Mouse (Mus musculus) ovary, adult 10 weeks (tissue): ENCODE results near the gene Rasl11b. TPM values are rescaled to one million over a fixed set of nuclear protein-coding genes. Genes with fewer than 3 reads are reported as not detected.

Experiments used
- polyA plus RNA-seq: library from polyadenylated mRNA; stranded (reverse); fragments of 350-450 nt; fragmentation: Illumina TruSeq; extraction: RNeasy Lipid Tissue Mini Kit (QIAGEN cat#74804); gene quantifications from one replicate; pipeline ENCODE4 v1.2.3, GENCODE M21; 2014

Gene Rasl11b
- polyA plus RNA-seq, result 8.8 TPM

DNA sequence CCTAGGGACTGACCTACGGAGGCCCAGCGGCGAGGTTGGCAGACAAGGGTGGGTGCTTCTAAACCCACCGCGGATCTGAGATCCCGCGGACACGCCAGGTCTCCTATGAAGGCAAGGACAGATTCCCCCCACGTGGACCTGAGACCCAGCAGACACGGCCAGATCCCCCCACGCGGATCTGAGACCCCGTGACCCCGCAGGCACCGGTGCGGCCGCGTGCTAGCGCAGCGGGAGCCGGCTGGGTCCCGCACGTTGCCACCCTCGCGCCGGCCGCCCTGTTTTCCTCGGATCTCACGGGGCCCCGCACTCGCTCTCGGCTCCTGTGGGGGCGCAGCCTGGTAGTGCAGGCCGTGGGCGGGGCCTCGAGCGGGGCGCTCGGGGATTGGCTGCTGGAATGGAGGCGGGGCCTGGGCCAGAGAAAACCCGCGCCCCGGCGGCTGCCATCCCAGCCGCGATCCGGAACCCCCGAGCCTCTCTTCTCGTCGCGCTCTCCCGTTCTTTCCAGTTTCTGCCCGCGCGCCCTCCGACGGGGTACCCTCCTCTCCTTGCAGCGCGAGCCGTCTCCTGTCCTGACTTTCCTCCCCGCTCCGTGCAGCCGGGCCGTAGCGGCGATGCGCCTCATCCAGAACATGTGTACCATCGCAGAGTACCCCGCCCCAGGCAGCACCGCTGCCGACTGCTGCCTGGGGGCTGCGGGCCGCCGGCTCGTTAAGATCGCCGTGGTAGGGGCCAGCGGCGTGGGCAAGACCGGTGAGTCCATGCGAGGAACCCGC lies at the start of gene Rasl11b:
Rasl11b (plus strand) TSS at position 446 of the 773 bp plus-strand sequence.

Other genes starting within 250 kb of the Rasl11b start
- 79.5 TPM for gene Usp46, start 126.9 kb upstream of the Rasl11b start, polyA plus RNA-seq